Mouse (Mus musculus) embryonic fibroblast, embryonic 13.5 days (primary cell): ENCODE measurements at regions not wholly inside any gene's neighbourhood (a gene's known extent, or its start where the extent isn't known, plus 50 kb on each side); places are given as distances from the start of the nearest gene placed in this dataset.

Source experiments
- H3K27ac ChIP-seq: 2 replicates; pipeline ENCODE4 v1.5.1; 2012; ENCODE audit warnings: low read length, control low read depth, inconsistent platforms; ENCODE audit not compliant: insufficient read depth
- H3K4me1 ChIP-seq: 2 replicates; pipeline ENCODE4 v1.6.1; 2011; ENCODE audit warnings: low read length; ENCODE audit not compliant: control insufficient read depth, insufficient read depth
- H3K4me3 ChIP-seq: 2 replicates; pipeline ENCODE4 v1.5.1; 2011; ENCODE audit warnings: mild to moderate bottlenecking, control low read depth, low read length; ENCODE audit not compliant: insufficient read depth
- CTCF ChIP-seq: IDR thresholded peaks from 2 replicates; pipeline ENCODE4 v1.5.1; 2011; ENCODE audit warnings: mild to moderate bottlenecking, control low read depth, low read length, moderate library complexity, borderline replicate concordance; ENCODE audit not compliant: insufficient read depth
- POLR2A ChIP-seq: IDR thresholded peaks from 2 replicates; pipeline ENCODE4 v1.6.1; 2011; ENCODE audit warnings: low read depth, mild to moderate bottlenecking, control low read depth, low read length, moderate library complexity

GRCm38 (mm10) chr1:193541281-193541680 lies 171.2 kb upstream of the Camk1g start:
- TF ChIP-seq CTCF (no peak), POLR2A (no peak)
- Histone ChIP-seq H3K27ac (no peak overlapping the region), H3K4me1 (no peaks in the 10 kb centered on the region; the same call in 1 of the 2 replicates), H3K4me3 (no peak overlapping the region)

- Histone ChIP-seq H3K4me1 (no peaks in the 10 kb centered on the region; the same call in 1 of the 2 replicates), H3K27ac (no peak overlapping the region), H3K4me3 (no peak overlapping the region)
- TF ChIP-seq CTCF = no peak
- TF ChIP-seq POLR2A = no peak
Measured at GRCm38 (mm10) chr1:193540486-193540885, 170.4 kb upstream of the Camk1g start.

- H3K4me1 ChIP-seq = no peaks in the 10 kb centered on the region; the same call in 1 of the 2 replicates
- H3K27ac ChIP-seq = no peak overlapping the region
- no peak overlapping the region for H3K4me3 ChIP-seq
- no peak for TF ChIP-seq POLR2A
Measured at GRCm38 (mm10) chr1:193539261-193539660, 169.2 kb upstream of the Camk1g start.

DNA sequence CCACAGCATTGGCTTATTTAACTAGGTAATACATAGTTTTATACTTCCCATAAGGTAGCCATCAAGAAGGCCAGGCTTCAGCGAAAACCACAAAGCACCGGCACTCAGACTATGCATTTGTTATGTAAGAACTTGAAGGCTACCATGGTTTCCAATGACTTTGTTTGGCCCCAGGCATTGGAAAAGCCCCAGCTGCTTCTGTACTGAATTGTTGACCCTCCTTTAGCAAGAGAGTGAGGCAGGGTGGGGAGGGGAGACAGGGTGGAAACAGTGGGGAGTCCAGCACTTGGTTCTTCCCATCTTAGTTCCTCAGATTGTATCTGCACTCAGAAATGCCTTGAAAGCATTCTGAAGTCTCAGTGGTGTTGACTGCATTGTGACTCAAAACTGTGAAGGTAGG lies 168.3 kb upstream of the Camk1g start:
- no peaks in the 10 kb centered on the region for H3K4me1 ChIP-seq
- H3K27ac ChIP-seq = no peak overlapping the region

GRCm38 (mm10) chr1:193537616-193538015 lies 167.5 kb upstream of the Camk1g start:
- H3K27ac ChIP-seq = no peak overlapping the region
- no peak for TF ChIP-seq CTCF
- TF ChIP-seq POLR2A = no peak
- H3K4me1 ChIP-seq = no peaks in the 10 kb centered on the region
- H3K4me3 ChIP-seq = no peak overlapping the region

More for the DNA sequence above, 168.3 kb upstream of the Camk1g start:
- no peak overlapping the region for H3K4me3 ChIP-seq
- TF ChIP-seq POLR2A = no peak
- TF ChIP-seq CTCF = no peak

DNA sequence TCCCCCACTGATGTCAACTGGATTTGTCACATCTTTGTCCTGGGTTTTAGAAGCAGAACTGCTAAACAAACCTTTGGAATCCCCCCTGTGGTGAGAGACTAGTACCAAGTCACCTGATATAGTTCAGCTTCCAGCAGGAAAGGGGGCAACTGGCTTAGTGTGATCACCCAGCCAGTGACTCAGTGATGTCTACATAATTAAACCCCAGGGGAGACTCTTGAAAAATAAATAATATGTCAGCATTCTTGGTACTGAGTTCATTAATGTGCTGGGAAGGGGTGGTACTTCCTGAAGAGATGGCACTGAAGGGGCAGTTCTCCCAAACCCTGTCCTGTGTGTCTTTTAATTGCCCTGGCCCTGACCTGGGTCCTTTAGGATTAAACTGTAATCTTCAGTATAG lies 166.5 kb upstream of the Camk1g start:
- Histone ChIP-seq H3K4me1 (no peaks in the 10 kb centered on the region), H3K4me3 (no peak overlapping the region), H3K27ac (no peak overlapping the region)
- TF ChIP-seq POLR2A (no peak), CTCF (no peak)

- H3K27ac ChIP-seq = no peak overlapping the region
- TF ChIP-seq POLR2A = no peak
- no peak for TF ChIP-seq CTCF
- no peaks in the 10 kb centered on the region for H3K4me1 ChIP-seq
- no peak overlapping the region for H3K4me3 ChIP-seq
Measured at GRCm38 (mm10) chr1:193534449-193534848, 164.4 kb upstream of the Camk1g start.

DNA sequence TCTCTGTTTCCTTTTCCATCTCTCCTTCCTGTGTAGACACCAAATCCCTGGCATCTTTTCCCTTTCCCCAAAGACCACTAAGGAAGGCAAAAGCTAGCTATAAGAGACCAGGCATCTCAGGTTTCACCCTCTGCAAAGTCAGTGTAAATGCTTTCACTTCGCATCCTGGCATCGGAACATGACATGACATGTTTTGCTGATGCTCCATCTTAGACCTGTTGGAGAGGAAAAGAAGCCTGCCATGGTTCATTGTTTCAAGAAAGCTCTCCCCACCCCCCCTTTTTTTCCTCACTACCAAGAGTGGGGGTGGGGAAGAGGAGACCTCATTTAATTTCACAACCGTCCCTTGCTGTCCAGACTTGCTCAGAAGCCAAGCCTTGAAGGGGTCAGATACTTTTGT lies 156.4 kb upstream of the Camk1g start:
- Histone ChIP-seq H3K4me3 (no peak overlapping the region), H3K27ac (no peak overlapping the region), H3K4me1 (no peaks in the 10 kb centered on the region; the same call in 1 of the 2 replicates)
- TF ChIP-seq CTCF (no peak), POLR2A (no peak)

DNA sequence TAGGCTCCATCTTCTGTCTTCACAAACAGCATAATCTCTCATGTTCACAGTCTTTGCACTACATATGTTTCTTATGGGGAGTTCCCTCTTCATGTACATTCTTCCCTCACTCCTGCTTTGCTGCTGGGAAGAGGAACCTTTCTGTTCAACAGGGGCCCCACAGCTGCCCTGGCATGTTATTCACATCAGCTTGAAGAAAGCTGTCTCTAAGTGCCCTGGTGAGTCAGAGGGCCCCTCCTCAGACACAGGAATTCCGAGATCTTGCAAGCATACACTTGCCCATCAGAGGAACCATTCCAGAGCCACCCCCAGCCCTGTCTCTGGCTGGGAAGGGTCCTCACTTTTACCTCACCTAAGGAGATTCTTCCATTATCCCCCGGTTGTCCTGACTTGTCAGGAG lies 151.9 kb upstream of the Camk1g start:
- Histone ChIP-seq H3K27ac (peak overlapping the region; percentile 13; the same call in 1 of the 2 replicates), H3K4me1 (peaks cover 10% of the 10 kb centered on the region), H3K4me3 (no peak overlapping the region)
- no peak for TF ChIP-seq CTCF
- no peak for TF ChIP-seq POLR2A

- Histone ChIP-seq H3K27ac (peak overlapping the region; percentile 94), H3K4me1 (peaks cover 10% of the 10 kb centered on the region)
Measured at GRCm38 (mm10) chr1:193518840-193519239, 148.7 kb upstream of the Camk1g start.

GRCm38 (mm10) chr1:193517968-193518367 lies 147.9 kb upstream of the Camk1g start:
- no peak for TF ChIP-seq CTCF
- TF ChIP-seq POLR2A = no peak
- Histone ChIP-seq H3K4me3 (no peak overlapping the region), H3K4me1 (peaks cover 10% of the 10 kb centered on the region), H3K27ac (peak overlapping the region; percentile 94; the same call in 1 of the 2 replicates)

More at GRCm38 (mm10) chr1:193518840-193519239, 148.7 kb upstream of the Camk1g start:
- no peak overlapping the region for H3K4me3 ChIP-seq
- TF ChIP-seq CTCF = no peak
- no peak for TF ChIP-seq POLR2A
